Mouse (Mus musculus) kidney, adult 2 months (tissue): ENCODE results near the gene Copa. TPM values are rescaled to one million over a fixed set of nuclear protein-coding genes. Genes with fewer than 3 reads are reported as not detected.

Source experiments
- DNase-seq: peaks from one replicate; pipeline ENCODE4 v3.0.0; 2021
- H3K27ac ChIP-seq: fragments of 200-500 bp; 2 replicates; pipeline ENCODE4 v1.5.1; 2012; ENCODE audit warnings: low read depth, low read length, control low read depth, inconsistent platforms; ENCODE audit not compliant: insufficient read depth
- H3K27me3 ChIP-seq: fragments of 200-500 bp; replicated peaks from 2 replicates; pipeline ENCODE4 v1.6.1; 2012; ENCODE audit warnings: mild to moderate bottlenecking, moderate library complexity, low read length, inconsistent platforms; ENCODE audit not compliant: control insufficient read depth, insufficient read depth
- H3K36me3 ChIP-seq: fragments of 200-500 bp; 2 replicates; pipeline ENCODE4 v1.6.1; 2012; ENCODE audit warnings: mild to moderate bottlenecking, moderate library complexity, low read length, inconsistent platforms; ENCODE audit not compliant: control insufficient read depth, insufficient read depth
- H3K4me1 ChIP-seq: fragments of 200-500 bp; 2 replicates; pipeline ENCODE4 v1.6.1; 2011; ENCODE audit warnings: low read length; ENCODE audit not compliant: control insufficient read depth, insufficient read depth
- H3K4me3 ChIP-seq: fragments of 200-500 bp; 2 replicates; pipeline ENCODE4 v1.5.1; 2011; ENCODE audit warnings: mild to moderate bottlenecking, low read depth, low read length, control low read depth; ENCODE audit not compliant: insufficient read depth
- CTCF ChIP-seq: fragments of 200-500 bp; conservative IDR thresholded peaks from 2 replicates; pipeline ENCODE4 v1.5.1; 2011; ENCODE audit warnings: low read depth, mild to moderate bottlenecking, control low read depth, low read length, moderate library complexity, mixed read lengths; ENCODE audit not compliant: insufficient read depth, insufficient read length
- POLR2A ChIP-seq: fragments of 200-500 bp; IDR thresholded peaks from one replicate; pipeline ENCODE4 v1.6.1; 2011; ENCODE audit warnings: low read depth, low read length, control low read depth
- WGBS: fragments of 180-500 bp; shearing (Covaris S2); methylation state at CpG from one replicate; pipeline ENCODE4 v1.1.7; 2018; 5-methylcytosine and 5-hydroxymethylcytosine counted together
- polyA plus RNA-seq: library from polyadenylated mRNA; depleted of rRNA; stranded (reverse); fragments of >200 nt; gene quantifications from 2 replicates; pipeline ENCODE4 v1.2.3, GENCODE M21; 2012; rRNA removed

Gene Copa
- 60.4 and 74.9 TPM in 2 replicates for polyA plus RNA-seq

- Histone ChIP-seq H3K4me1 (peaks cover 11% of the 10 kb centered on the region), H3K4me3 (peak within 1 kb of the TSS; percentile 99), H3K27ac (peak within 1 kb of the TSS; percentile 97), H3K36me3 (peaks cover 2% of the 10 kb centered on the region; the same call in 1 of the 2 replicates), H3K27me3 (no peaks in the 10 kb centered on the region)
- peak; percentile 97 for DNase-seq
- peak; percentile 36 for TF ChIP-seq POLR2A
- no peak for TF ChIP-seq CTCF
- under 1% methylated on average over 40 of the region's 40 CpGs for WGBS
Measured at GRCm38 (mm10) chr1:172082101-172082898, at the start of gene Copa, which contains the start of gene Ncstn. Gene Copa, plus strand, starts transcription at chr1:172082529. Gene Ncstn, minus strand, starts transcription at chr1:172082795.

GRCm38 (mm10) chr1:172046410-172046809 lies 35.9 kb upstream of the Copa start:
- Histone ChIP-seq H3K27ac (no peak overlapping the region), H3K36me3 (no peaks in the 10 kb centered on the region), H3K27me3 (no peaks in the 10 kb centered on the region), H3K4me1 (no peaks in the 10 kb centered on the region), H3K4me3 (no peak overlapping the region)
- no peak for DNase-seq
- 65% methylated on average over 8 of the region's 8 CpGs for WGBS
- no peak for TF ChIP-seq CTCF
- no peak for TF ChIP-seq POLR2A

GRCm38 (mm10) chr1:172046938-172047337 lies 35.4 kb upstream of the Copa start:
- Histone ChIP-seq H3K27me3 (no peaks in the 10 kb centered on the region), H3K36me3 (no peaks in the 10 kb centered on the region), H3K4me3 (no peak overlapping the region), H3K27ac (no peak overlapping the region), H3K4me1 (no peaks in the 10 kb centered on the region)
- WGBS, result 17% methylated on average over 5 of the region's 5 CpGs
- TF ChIP-seq POLR2A (no peak), CTCF (peak; percentile 79)
- peak; percentile 44 for DNase-seq

DNA sequence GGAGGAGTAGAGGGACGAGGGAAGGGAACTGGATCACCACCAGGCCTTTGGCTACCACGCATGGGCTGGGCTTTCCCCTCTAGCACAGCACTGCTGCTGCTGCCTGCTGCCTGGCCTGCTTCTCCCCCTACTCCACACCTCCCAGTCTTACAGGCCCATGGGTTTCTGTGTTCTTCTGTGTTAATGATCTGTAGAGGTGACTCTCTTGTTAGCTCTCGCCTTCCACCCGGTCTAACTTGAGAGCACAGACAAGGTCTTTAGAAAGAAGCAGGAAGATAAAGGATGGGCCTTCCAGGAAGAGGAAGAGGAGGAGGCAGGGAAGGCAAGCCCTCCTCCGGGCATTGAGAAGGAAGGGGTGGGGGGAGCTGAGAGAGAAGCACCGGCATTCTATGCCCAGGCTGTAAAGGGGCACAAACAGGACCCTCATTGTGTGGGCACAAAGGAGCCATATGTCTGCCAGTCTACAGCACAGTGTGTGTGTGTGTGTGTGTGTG lies 34.0 kb upstream of the Copa start:
- Histone ChIP-seq H3K27ac (no peak overlapping the region), H3K4me3 (peak overlapping the region; percentile 44), H3K36me3 (no peaks in the 10 kb centered on the region), H3K27me3 (0 out of 2 replicates have a peak, but pooled peaks cover 2% of the 10 kb centered on the region), H3K4me1 (no peaks in the 10 kb centered on the region)
- no peak for DNase-seq
- 22% methylated on average over 6 of the region's 6 CpGs for WGBS
- TF ChIP-seq POLR2A (no peak), CTCF (no peak)

DNA sequence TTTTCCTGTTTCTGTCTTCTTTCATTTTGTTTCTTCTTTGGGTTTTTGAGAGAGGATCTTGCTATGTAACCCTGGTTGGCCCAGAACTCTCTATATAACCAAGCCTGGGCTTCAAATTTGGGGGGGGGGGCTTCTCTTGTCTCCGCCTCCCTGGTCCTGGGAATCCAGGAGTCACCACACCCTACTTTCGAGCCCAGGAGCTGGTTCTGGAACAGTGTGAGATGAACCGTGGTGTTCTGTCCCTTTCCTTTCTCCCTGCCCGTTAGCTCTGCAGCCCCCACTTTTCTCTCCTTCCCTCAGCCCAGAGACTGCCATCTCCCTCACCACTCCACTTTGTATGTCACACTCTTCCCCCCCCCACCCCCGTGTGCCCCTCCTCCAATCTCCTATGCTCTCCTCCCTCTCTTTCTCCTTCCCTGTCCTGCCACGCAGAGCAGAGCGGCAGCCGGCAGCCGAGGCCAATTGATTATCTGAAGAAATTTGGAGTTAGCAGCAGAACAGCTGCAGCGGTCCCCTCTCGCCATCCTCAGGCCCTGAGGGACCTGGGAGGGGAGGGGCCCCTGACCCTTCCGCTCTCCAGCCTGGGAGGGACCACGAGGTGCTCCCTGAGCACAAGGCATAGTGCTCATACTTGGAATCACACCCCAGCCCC lies 33.1 kb upstream of the Copa start:
- Histone ChIP-seq H3K27me3 (0 out of 2 replicates have a peak, but pooled peaks cover 2% of the 10 kb centered on the region), H3K27ac (no peak overlapping the region), H3K4me3 (no peak overlapping the region), H3K36me3 (no peaks in the 10 kb centered on the region), H3K4me1 (peaks cover 4% of the 10 kb centered on the region; the same call in 1 of the 2 replicates)
- WGBS, result 39% methylated on average over 13 of the region's 13 CpGs
- TF ChIP-seq POLR2A, result no peak
- TF ChIP-seq CTCF, result no peak
- no peak for DNase-seq

DNA sequence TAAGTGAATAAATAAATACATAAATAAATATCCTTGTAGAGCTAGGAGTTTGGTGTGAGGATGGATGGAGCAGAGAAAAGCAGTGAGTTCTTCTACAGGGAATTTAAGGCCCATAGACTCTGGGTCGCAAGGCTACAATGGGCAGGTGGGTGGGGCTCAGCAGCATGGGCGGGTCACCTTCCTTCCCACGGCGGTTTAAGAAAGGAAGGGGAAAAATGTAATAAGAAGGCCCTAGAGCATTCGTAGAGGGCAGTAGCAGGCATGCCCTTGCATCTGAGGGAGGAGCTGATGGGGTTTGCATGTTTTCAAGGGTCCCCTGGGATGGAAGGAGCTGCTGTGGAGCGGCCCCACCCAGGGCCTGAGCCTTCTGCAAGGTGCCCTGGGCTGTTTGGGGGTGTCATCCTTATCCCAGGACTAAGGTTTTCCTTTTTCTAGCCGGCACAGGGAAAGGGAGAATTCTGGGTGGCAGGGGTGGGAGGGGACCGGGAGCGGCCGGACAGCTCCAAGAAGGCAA lies 29.5 kb upstream of the Copa start:
- 0 out of 2 replicates have a peak, but pooled peaks cover 2% of the 10 kb centered on the region for H3K27me3 ChIP-seq
- H3K4me3 ChIP-seq, result no peak overlapping the region
- WGBS, result 26% methylated on average over 10 of the region's 10 CpGs
- no peaks in the 10 kb centered on the region for H3K36me3 ChIP-seq
- H3K4me1 ChIP-seq, result peaks cover 4% of the 10 kb centered on the region; the same call in 1 of the 2 replicates
- DNase-seq, result no peak
- no peak overlapping the region for H3K27ac ChIP-seq
- TF ChIP-seq CTCF (no peak), POLR2A (no peak)

DNA sequence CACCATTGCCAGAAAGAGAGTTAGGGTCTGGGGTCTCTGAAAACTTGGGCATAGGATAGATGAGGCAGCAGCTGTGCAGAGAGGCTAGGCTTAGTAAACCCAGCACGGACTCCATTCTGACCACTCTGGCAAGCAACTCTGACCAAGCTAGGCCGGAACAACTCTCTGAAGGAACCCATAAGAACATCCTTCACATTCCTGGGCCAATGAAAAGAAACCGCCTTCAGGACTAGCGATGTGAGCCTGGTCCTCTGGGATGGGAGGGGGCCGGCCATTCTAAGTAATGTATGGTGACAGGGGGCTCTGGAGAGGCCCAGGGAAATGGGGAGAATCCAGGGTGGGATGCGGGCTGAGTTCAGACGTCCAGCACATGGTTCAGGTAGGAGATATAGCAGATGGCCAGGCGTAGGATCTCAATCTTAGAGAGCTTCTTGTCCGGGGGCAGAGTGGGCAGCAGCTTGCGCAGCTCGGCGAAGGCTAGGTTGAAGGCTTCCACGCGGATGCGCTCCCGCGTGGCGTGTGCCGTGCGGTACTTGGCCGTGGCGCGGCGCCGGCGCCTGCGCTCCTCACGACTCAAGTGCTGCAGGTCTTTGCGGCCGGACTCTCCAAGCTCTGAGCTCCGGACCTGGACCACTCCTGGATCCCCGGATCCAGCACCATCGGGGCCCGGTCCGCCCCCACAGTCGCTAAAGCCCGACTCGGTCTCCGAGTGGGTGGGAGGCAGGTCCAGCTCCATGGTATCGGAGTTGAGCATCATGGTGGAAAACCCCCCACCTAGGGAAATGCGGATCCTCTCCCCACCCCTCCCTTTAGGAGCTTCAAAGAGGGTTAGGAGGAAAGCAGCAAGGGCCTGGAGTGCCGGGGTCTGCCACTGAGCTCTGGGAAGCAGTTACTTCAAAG lies 28.5 kb upstream of the Copa start:
- Histone ChIP-seq H3K4me1 (peaks cover 4% of the 10 kb centered on the region; the same call in 1 of the 2 replicates), H3K4me3 (no peak overlapping the region), H3K27ac (no peak overlapping the region), H3K27me3 (0 out of 2 replicates have a peak, but pooled peaks cover 2% of the 10 kb centered on the region), H3K36me3 (no peaks in the 10 kb centered on the region)
- WGBS, result 7% methylated on average over 42 of the region's 42 CpGs
- TF ChIP-seq POLR2A (no peak), CTCF (no peak)
- no peak for DNase-seq
